Mouse (Mus musculus): ENCODE measurements around the gene Cyp2d26.

The Cyp2d26 gene

DNA sequence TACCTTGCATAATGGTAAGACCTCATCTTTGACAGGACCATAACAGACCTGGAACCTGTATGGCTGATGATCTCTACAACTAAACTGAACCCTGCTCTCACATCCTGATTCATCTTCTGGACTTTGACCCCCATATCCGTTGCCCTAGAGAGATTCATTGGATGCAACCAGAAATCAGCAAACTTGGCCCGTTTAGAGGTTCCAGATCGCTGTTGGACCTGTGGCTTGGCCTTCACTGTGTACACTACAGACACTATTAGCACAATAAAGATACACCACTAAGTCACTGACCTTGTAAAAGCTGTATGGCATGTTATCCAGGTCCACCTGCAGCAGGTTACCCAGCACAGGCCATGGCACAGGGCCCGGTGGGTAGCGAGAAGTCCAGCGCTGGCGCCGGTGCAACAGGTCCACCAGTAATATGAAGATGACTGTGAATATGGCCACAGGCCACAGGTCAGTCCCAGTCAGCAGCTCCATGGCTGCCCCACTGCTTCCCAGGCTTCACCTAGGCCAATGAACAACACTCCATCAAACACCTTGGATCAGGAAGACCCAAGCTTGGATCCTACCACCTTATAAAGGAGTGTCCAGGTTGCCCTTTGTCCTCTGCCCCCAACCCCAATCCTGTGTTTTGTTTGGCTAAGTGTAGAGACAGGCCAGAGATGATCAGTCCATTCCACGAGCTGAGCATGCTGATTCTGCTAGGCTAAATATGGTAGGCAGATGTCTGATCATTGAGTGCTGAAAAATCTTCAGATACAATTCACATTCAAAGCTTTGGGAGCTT is 30.3 kb downstream of the Cyp2d26 start, which contains the start of gene Cyp2d40:
TSS of gene Cyp2d40 (minus strand) at position 553 of the 790 bp plus-strand sequence.
- DNase-seq (ENCODE audit: low spot score in 2 of 2) = no peak

DNA sequence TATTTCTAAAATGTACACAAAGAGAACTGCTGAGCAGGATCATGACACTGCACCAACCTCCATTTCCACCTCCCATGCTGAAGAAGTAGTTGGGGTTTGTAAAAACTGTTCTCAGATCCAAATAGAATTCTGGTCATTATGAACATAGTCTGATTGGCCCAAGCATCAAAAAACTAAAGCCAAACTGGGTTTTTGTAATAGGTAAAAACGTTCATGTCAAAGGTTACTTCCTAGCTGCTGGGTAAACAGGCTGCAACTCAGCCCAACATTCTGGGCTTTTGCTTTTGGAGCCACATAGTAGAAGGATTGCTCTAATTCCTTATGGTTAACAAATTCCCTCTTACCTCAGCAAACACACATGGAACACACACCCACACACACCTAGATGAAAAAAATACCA is 46.0 kb downstream of the Cyp2d26 start:
- no peak for DNase-seq (ENCODE audit: low spot score in 2 of 2)

DNA sequence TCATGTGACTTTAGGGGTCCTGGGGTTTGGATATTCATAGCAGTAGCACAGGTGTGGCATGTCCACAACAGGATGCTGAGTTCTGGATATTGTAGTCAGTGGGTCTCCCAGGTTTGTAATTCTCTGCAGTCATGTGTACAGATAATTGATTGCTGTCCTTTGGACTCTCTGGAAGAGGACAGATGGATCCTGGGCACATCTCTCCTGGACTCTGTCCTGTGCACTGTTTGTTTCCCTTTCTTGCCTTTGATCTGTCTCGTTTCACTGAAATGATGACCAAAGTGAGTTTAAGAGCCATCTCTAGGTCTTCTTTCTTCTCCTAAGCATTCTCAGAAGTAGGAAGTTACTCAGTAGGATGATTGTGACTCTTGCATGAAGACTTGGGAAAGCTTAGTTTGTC is 46.6 kb downstream of the Cyp2d26 start:
- no peak for DNase-seq (ENCODE audit: low spot score in 2 of 2)
